Mouse (Mus musculus): ENCODE results near the gene Gpatch8. TPM values are rescaled to one million over a fixed set of nuclear protein-coding genes. Genes with fewer than 3 reads are reported as not detected.
A peak's percentile ranks its signal among the peaks of the same experiment; 100 is the strongest.

The Gpatch8 gene
- polyA plus RNA-seq, 1 experiment from 2014 or later, result 20.1 TPM

DNA sequence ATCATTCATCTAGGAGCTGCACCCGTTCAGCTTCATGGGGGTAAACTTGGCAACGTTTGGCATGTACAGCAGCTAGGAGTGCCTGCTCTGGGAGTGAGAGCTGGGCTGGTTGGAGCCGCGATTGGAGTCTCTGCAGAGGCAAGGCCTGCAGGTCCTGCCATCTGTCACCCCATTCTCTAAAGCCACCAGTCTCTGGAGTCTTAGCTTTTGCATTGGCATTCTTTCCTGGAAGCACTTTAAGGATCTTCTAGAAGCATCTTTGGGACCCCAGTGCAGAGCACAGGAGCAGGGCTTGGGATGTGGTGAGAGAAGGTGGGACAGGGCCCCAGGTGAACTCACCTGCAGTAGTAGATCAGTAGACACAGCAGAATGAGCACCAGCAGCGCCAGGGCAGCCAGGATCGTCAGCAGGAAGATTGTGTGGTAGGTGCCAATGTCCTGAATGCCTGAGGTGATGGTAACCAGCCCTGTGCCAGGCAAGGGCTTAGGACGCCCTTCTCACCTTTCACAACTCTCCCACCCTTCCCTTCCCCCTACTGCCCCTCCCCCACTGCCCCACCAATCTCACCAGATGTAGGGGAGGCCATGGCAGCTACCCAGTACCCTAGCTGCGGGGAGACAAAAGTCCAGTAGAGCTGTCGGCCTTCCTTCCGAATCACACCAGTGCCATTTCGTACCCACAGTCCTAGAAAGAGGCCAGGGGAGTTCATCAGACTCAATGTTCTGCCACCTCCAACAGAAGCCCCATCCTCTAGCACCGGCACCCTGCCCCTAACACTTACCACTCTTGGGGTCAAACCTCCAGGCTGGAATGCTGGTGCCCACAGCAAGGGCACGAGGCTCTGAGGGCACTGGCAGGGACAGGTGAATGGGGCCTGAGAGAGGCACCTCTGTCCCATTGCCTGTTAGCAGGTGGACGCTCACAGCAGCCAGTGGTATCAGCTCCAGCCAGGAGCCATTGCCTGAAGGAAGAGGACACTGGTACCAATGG is 116.8 kb downstream of the Gpatch8 start:
- WGBS (ENCODE audit: insufficient replicate concordance), result 70% methylated on average over 14 of the region's 14 CpGs
- Histone ChIP-seq H3K4me2 (no peak overlapping the region), H3K27me3 (peaks cover 85% of the 10 kb centered on the region), H3K9me3 (replicated peaks) (no peaks in the 10 kb centered on the region), H3K9ac (no peak overlapping the region), H3K36me3 (replicated peaks) (peaks cover 15% of the 10 kb centered on the region), H3K4me3 (replicated peaks) (no peak overlapping the region), H3K4me1 (replicated peaks) (peaks cover 13% of the 10 kb centered on the region), H3K27ac (replicated peaks) (no peak overlapping the region)
- no peak for ATAC-seq (ENCODE audit: insufficient read depth)

GRCm38 (mm10) chr11:102438212-102439092 is 117.7 kb downstream of the Gpatch8 start:
- Histone ChIP-seq H3K9me3 (replicated peaks) (no peaks in the 10 kb centered on the region), H3K9ac (peak overlapping the region; percentile 27; the same call in 1 of the 2 replicates), H3K27me3 (peaks cover 77% of the 10 kb centered on the region), H3K4me1 (replicated peaks) (peaks cover 19% of the 10 kb centered on the region), H3K4me2 (peak overlapping the region; percentile 80), H3K36me3 (replicated peaks) (peaks cover 15% of the 10 kb centered on the region), H3K4me3 (replicated peaks) (peak overlapping the region; percentile 51), H3K27ac (replicated peaks) (no peak overlapping the region)
- ATAC-seq (ENCODE audit: insufficient read depth), result no peak
- WGBS (ENCODE audit: insufficient replicate concordance), result 22% methylated on average over 77 of the region's 77 CpGs

DNA sequence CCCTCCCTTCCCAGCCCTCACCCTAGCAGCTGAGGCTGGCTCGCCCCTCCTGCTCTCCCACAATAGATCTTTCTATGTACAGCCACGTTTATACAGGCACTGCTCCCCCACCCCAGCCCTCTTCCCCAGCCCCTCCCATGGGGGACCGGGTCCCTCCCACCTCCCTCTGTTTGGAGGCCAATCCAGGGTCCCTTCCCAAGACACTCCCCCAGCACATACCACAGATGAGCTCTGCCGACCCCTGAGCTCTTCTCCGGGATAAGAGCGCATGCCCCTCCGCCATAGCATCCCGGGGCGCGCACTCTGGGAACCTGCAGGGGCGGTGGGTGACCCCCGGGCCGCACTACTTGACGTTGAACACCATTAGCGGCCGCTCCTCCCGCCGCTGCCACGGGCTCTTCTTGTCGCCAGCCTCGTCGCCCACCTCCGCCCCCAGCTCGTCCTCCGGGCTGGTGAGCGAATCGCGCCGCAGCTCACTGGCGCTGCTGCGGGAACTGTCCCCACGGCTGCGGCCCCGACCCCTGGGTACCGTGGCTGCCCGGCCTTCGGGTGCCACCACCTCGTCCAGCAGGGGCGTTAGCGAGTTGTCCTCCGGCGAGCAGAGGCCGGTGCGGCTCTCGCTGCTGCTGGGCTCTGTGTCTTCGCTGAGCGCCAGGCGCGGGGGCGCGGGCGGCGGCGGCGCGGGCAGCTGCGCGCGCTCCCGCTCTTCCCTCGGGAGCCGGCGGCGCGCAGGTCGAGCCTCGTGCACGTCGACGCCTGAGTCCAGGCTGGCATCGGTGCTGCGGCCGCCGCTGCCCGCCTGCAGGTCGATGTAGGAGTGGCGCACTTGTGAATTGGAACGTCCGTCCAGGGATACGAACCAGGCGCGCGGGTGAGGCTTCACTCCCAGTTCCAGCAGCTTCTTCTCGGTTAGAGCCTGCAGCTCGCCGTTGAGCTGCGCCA is 118.8 kb downstream of the Gpatch8 start:
- H3K27ac ChIP-seq (replicated peaks), result no peak overlapping the region
- H3K4me2 ChIP-seq, result peak overlapping the region; percentile 80
- WGBS (ENCODE audit: insufficient replicate concordance), result 29% methylated on average over 87 of the region's 87 CpGs
- H3K4me3 ChIP-seq (replicated peaks), result peak overlapping the region; percentile 51
- H3K36me3 ChIP-seq (replicated peaks), result peaks cover 15% of the 10 kb centered on the region
- H3K4me1 ChIP-seq (replicated peaks), result peaks cover 25% of the 10 kb centered on the region
- no peaks in the 10 kb centered on the region for H3K9me3 ChIP-seq (replicated peaks)
- H3K9ac ChIP-seq, result no peak overlapping the region
- H3K27me3 ChIP-seq, result peaks cover 77% of the 10 kb centered on the region
- ATAC-seq (ENCODE audit: insufficient read depth), result no peak

DNA sequence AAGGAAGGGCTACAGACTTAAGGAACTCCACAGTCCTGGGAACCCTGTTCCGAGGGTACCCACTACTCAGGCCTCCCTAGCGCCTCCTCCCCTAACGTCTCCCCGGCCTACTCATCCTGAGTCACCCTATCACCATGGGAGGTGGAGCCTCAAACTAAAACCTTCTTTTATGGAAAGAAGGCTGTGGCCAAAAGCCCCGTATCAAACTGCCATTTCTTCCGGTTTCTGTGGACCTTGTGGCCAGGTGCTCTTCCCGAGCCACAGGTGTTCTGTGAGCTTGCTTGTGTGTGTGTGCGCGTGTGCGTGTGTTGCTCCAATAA is 119.8 kb downstream of the Gpatch8 start:
- peaks cover 33% of the 10 kb centered on the region for H3K4me1 ChIP-seq (replicated peaks)
- WGBS (ENCODE audit: insufficient replicate concordance), result 69% methylated on average over 10 of the region's 10 CpGs
- H3K27ac ChIP-seq (replicated peaks), result no peak overlapping the region
- H3K36me3 ChIP-seq (replicated peaks), result peaks cover 15% of the 10 kb centered on the region
- H3K9me3 ChIP-seq (replicated peaks), result no peaks in the 10 kb centered on the region
- H3K4me2 ChIP-seq, result no peak overlapping the region
- H3K27me3 ChIP-seq, result peaks cover 72% of the 10 kb centered on the region
- ATAC-seq (ENCODE audit: insufficient read depth), result no peak
- H3K4me3 ChIP-seq (replicated peaks), result no peak overlapping the region
- H3K9ac ChIP-seq, result no peak overlapping the region

DNA sequence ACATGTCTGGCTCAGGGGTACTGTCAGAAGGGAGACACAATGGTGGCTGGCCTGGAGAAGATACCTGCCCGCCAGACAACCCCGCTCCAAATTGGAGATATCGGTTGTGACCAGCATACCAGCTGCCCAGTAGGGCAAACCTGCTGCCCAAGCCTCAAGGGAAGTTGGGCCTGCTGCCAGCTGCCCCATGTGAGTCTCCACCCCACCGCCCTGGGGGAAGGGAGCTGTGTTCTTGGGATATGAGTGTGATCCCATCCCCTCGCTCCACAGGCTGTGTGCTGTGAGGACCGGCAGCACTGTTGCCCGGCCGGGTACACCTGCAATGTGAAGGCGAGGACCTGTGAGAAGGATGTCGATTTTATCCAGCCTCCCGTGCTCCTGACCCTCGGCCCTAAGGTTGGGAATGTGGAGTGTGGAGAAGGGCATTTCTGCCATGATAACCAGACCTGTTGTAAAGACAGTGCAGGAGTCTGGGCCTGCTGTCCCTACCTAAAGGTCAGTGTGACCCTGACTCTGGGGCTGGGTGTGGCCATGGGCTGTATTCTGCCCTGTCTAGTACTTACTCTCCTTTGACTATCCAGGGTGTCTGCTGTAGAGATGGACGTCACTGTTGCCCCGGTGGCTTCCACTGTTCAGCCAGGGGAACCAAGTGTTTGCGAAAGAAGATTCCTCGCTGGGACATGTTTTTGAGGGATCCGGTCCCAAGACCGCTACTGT is 120.3 kb downstream of the Gpatch8 start:
- peaks cover 38% of the 10 kb centered on the region for H3K4me1 ChIP-seq (replicated peaks)
- H3K27me3 ChIP-seq, result peaks cover 68% of the 10 kb centered on the region
- no peak overlapping the region for H3K4me2 ChIP-seq
- H3K27ac ChIP-seq (replicated peaks), result no peak overlapping the region
- H3K9me3 ChIP-seq (replicated peaks), result no peaks in the 10 kb centered on the region
- ATAC-seq (ENCODE audit: insufficient read depth), result no peak
- no peak overlapping the region for H3K9ac ChIP-seq
- peaks cover 15% of the 10 kb centered on the region for H3K36me3 ChIP-seq (replicated peaks)
- H3K4me3 ChIP-seq (replicated peaks), result no peak overlapping the region
- WGBS (ENCODE audit: insufficient replicate concordance), result 81% methylated on average over 18 of the region's 18 CpGs

DNA sequence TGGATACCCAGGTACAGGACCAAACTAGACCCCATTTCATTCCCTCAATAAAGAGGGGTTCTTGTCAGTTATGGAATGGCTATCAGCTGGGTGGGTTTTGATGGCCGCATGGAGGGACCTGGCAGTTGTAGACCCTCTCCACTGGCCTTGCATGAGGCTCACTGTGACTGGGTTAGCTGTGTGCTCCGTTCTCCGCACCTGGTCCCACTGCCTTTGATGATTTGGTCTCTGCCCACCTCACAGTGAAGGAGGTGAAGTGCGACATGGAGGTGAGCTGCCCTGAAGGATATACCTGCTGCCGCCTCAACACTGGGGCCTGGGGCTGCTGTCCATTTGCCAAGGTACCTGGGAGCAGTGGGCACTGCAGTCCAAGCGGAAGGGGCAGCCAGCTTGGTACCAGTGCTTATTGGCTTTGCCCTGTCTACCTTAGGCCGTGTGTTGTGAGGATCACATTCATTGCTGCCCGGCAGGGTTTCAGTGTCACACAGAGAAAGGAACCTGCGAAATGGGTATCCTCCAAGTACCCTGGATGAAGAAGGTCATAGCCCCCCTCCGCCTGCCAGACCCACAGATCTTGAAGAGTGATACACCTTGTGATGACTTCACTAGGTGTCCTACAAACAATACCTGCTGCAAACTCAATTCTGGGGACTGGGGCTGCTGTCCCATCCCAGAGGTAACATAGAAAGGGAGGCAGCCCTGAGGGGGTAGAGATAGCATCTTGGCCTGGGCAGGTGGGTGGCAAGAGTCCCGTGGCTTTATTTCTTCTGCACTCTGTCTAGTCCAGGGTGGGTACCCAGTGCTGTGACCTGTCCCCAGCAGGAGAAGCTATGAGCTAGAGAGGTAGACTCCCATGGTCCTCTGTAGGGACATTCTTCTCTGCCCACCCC is 121.1 kb downstream of the Gpatch8 start:
- Histone ChIP-seq H3K27me3 (peaks cover 64% of the 10 kb centered on the region), H3K36me3 (replicated peaks) (peaks cover 15% of the 10 kb centered on the region), H3K9me3 (replicated peaks) (no peaks in the 10 kb centered on the region), H3K9ac (no peak overlapping the region), H3K4me2 (no peak overlapping the region), H3K4me1 (replicated peaks) (peaks cover 45% of the 10 kb centered on the region), H3K4me3 (replicated peaks) (no peak overlapping the region), H3K27ac (replicated peaks) (no peak overlapping the region)
- no peak for ATAC-seq (ENCODE audit: insufficient read depth)
- WGBS (ENCODE audit: insufficient replicate concordance), result 73% methylated on average over 11 of the region's 11 CpGs

GRCm38 (mm10) chr11:102434406-102434805 is 121.8 kb downstream of the Gpatch8 start:
- H3K4me1 ChIP-seq (replicated peaks), result peaks cover 52% of the 10 kb centered on the region
- no peak for ATAC-seq (ENCODE audit: insufficient read depth)
- WGBS (ENCODE audit: insufficient replicate concordance), result 11% methylated on average over 7 of the region's 7 CpGs

GRCm38 (mm10) chr11:102433866-102434265 is 122.3 kb downstream of the Gpatch8 start:
- peaks cover 55% of the 10 kb centered on the region for H3K4me1 ChIP-seq (replicated peaks)
- peaks cover 15% of the 10 kb centered on the region for H3K36me3 ChIP-seq (replicated peaks)
- WGBS (ENCODE audit: insufficient replicate concordance), result 82% methylated on average over 7 of the region's 7 CpGs
- no peak overlapping the region for H3K4me2 ChIP-seq
- no peaks in the 10 kb centered on the region for H3K9me3 ChIP-seq (replicated peaks)
- no peak overlapping the region for H3K4me3 ChIP-seq (replicated peaks)
- ATAC-seq (ENCODE audit: insufficient read depth), result no peak
- no peak overlapping the region for H3K9ac ChIP-seq
- peaks cover 59% of the 10 kb centered on the region for H3K27me3 ChIP-seq
- H3K27ac ChIP-seq (replicated peaks), result no peak overlapping the region

More at GRCm38 (mm10) chr11:102434406-102434805, 121.8 kb downstream of the Gpatch8 start:
- H3K36me3 ChIP-seq (replicated peaks), result peaks cover 15% of the 10 kb centered on the region
- H3K27me3 ChIP-seq, result peaks cover 59% of the 10 kb centered on the region
- no peak overlapping the region for H3K27ac ChIP-seq (replicated peaks)
- H3K9me3 ChIP-seq (replicated peaks), result no peaks in the 10 kb centered on the region
- H3K4me3 ChIP-seq (replicated peaks), result no peak overlapping the region
- H3K4me2 ChIP-seq, result no peak overlapping the region
- H3K9ac ChIP-seq, result no peak overlapping the region

DNA sequence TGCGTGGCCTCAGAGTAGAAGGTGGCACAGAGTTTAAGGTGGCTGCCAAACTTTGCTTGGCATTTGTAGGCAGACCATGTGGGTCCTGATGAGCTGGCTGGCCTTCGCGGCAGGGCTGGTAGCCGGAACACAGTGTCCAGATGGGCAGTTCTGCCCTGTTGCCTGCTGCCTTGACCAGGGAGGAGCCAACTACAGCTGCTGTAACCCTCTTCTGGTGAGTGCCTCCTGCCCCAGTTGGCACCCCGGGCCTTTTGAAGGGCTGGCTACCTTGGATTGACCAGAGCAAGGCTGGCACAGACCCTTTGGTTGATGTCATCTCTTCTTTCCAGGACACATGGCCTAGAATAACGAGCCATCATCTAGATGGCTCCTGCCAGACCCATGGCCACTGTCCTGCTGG is 123.3 kb downstream of the Gpatch8 start:
- Histone ChIP-seq H3K4me1 (replicated peaks) (peaks cover 48% of the 10 kb centered on the region), H3K27ac (replicated peaks) (0 out of 2 replicates have a peak overlapping the region, but pooled peaks have one; percentile 34), H3K9me3 (replicated peaks) (no peaks in the 10 kb centered on the region), H3K4me2 (peak overlapping the region; percentile 45), H3K4me3 (replicated peaks) (peak overlapping the region; percentile 37; the same call in 1 of the 2 replicates), H3K9ac (no peak overlapping the region), H3K36me3 (replicated peaks) (peaks cover 15% of the 10 kb centered on the region), H3K27me3 (peaks cover 55% of the 10 kb centered on the region)
- no peak for ATAC-seq (ENCODE audit: insufficient read depth)
- WGBS (ENCODE audit: insufficient replicate concordance), result 78% methylated on average over 6 of the region's 6 CpGs
